13 mouse cellular contexts compared by ENCODE assay signal in genomic region chr13:35395192-35395591, GRCm38 (mm10).
DNase-seq lines count a peak whose midpoint lies in the region; ATAC-seq and TF ChIP-seq lines count a peak whose summit lies in the region.
"Had no signal": no experiment of that assay in that cellular context is flagged by ENCODE, and none has a peak within 500 bp of the region (broad histone marks: within the 10 kb centered on the region; RNA-seq: fewer than 3 reads in every experiment).

No protein-coding gene starts in this region.

- H3K27ac ChIP-seq in heart, embryonic 13.5 days (replicated peaks): peak overlapping the region; percentile 63
- H3K27ac ChIP-seq in midbrain, embryonic 10.5 days (replicated peaks): 0 out of 2 replicates have a peak overlapping the region, but pooled peaks have one; percentile 28
- H3K27ac ChIP-seq in midbrain, embryonic 15.5 days: no peak overlapping the region
- H3K27ac ChIP-seq in intestine, postnatal 0 days (ENCODE audit: low read depth, low read length): no peak overlapping the region
- peak overlapping the region; percentile 72 for H3K27ac ChIP-seq in stomach, embryonic 16.5 days (ENCODE audit: low read length)
- H3K27ac ChIP-seq: forebrain, embryonic 12.5 days; lung, embryonic 15.5 days had no signal

- no peak for ATAC-seq in heart, embryonic 13.5 days (ENCODE audit: extremely low read depth, insufficient number of reproducible peaks, low FRiP score, low TSS enrichment)
- ATAC-seq in midbrain, embryonic 15.5 days (replicated peaks): no peak
- ATAC-seq in intestine, postnatal 0 days: peak; percentile 68
- peak; percentile 71; the same call in 1 of the 2 replicates for ATAC-seq in stomach, embryonic 16.5 days (ENCODE audit: insufficient read depth, low FRiP score)
- ATAC-seq: inflammation-experienced regulatory T-cells, adult 6 months had no signal

- H3K9me3 ChIP-seq in heart, embryonic 13.5 days: no peaks in the 10 kb centered on the region
- no peaks in the 10 kb centered on the region for H3K9me3 ChIP-seq in midbrain, embryonic 10.5 days (replicated peaks)
- H3K9me3 ChIP-seq in midbrain, embryonic 15.5 days: no peaks in the 10 kb centered on the region
- no peaks in the 10 kb centered on the region for H3K9me3 ChIP-seq in intestine, postnatal 0 days (ENCODE audit: control insufficient read depth)
- no peaks in the 10 kb centered on the region for H3K9me3 ChIP-seq in stomach, embryonic 16.5 days (replicated peaks; ENCODE audit: control insufficient read depth, low read length)
- H3K9me3 ChIP-seq: forebrain, embryonic 12.5 days; lung, embryonic 15.5 days had no signal

- DNase-seq in heart, adult 11 months: no peak
- no peak for DNase-seq in midbrain, embryonic 10.5 days (ENCODE audit: low spot score)
- DNase-seq in thymus, postnatal 4 days: no peak
- DNase-seq in adrenal gland, postnatal 14 days: no peak
- DNase-seq: kidney, postnatal 25 days; liver had no signal

- 48% methylated on average over 4 of the region's 4 CpGs for WGBS in heart, embryonic 13.5 days
- WGBS in midbrain, embryonic 10.5 days: 80% methylated on average over 4 of the region's 4 CpGs
- WGBS in midbrain, embryonic 15.5 days: 83% methylated on average over 4 of the region's 4 CpGs
- WGBS in intestine, postnatal 0 days: 31% methylated on average over 4 of the region's 4 CpGs
- WGBS in stomach, embryonic 16.5 days: 53% methylated on average over 4 of the region's 4 CpGs

- peaks cover 36% of the 10 kb centered on the region for H3K4me1 ChIP-seq in heart, embryonic 13.5 days
- peaks cover 7% of the 10 kb centered on the region; the same call in 1 of the 2 replicates for H3K4me1 ChIP-seq in midbrain, embryonic 10.5 days
- H3K4me1 ChIP-seq in midbrain, embryonic 15.5 days: no peaks in the 10 kb centered on the region
- no peaks in the 10 kb centered on the region; the same call in 1 of the 2 replicates for H3K4me1 ChIP-seq in intestine, postnatal 0 days (replicated peaks; ENCODE audit: control insufficient read depth, insufficient read depth, low read length)
- H3K4me1 ChIP-seq in stomach, embryonic 16.5 days (ENCODE audit: control insufficient read depth, insufficient read depth, low read length): peaks cover 17% of the 10 kb centered on the region
- H3K4me1 ChIP-seq: forebrain, embryonic 12.5 days had no signal

- no peak overlapping the region for H3K4me3 ChIP-seq in heart, embryonic 13.5 days
- no peak overlapping the region for H3K4me3 ChIP-seq in midbrain, embryonic 10.5 days
- no peak overlapping the region for H3K4me3 ChIP-seq in midbrain, embryonic 15.5 days
- H3K4me3 ChIP-seq in intestine, postnatal 0 days (ENCODE audit: low read depth, low read length): no peak overlapping the region
- no peak overlapping the region for H3K4me3 ChIP-seq in stomach, embryonic 16.5 days (replicated peaks; ENCODE audit: low read length)
- H3K4me3 ChIP-seq: forebrain, embryonic 12.5 days; lung, embryonic 15.5 days had no signal

- H3K9ac ChIP-seq in heart, embryonic 13.5 days: 0 out of 2 replicates have a peak overlapping the region, but pooled peaks have one; percentile 19
- no peak overlapping the region for H3K9ac ChIP-seq in midbrain, embryonic 15.5 days
- H3K9ac ChIP-seq in intestine, postnatal 0 days (ENCODE audit: low read depth, low read length): no peak overlapping the region
- no peak overlapping the region for H3K9ac ChIP-seq in stomach, embryonic 16.5 days (ENCODE audit: low read length)
- H3K9ac ChIP-seq: forebrain, embryonic 12.5 days; lung, embryonic 15.5 days had no signal

- H3K36me3 ChIP-seq in heart, embryonic 13.5 days: no peaks in the 10 kb centered on the region
- no peaks in the 10 kb centered on the region for H3K36me3 ChIP-seq in midbrain, embryonic 10.5 days
- H3K36me3 ChIP-seq in midbrain, embryonic 15.5 days (replicated peaks): no peaks in the 10 kb centered on the region
- H3K36me3 ChIP-seq in intestine, postnatal 0 days (ENCODE audit: control insufficient read depth, insufficient read depth): no peaks in the 10 kb centered on the region
- H3K36me3 ChIP-seq in stomach, embryonic 16.5 days (ENCODE audit: control insufficient read depth, insufficient read depth, low read length): no peaks in the 10 kb centered on the region
- H3K36me3 ChIP-seq: forebrain, embryonic 12.5 days; lung, embryonic 15.5 days had no signal

- H3K27me3 ChIP-seq in heart, embryonic 13.5 days (replicated peaks): no peaks in the 10 kb centered on the region
- no peaks in the 10 kb centered on the region for H3K27me3 ChIP-seq in midbrain, embryonic 10.5 days (ENCODE audit: low read depth, poor library complexity, severe bottlenecking)
- no peaks in the 10 kb centered on the region for H3K27me3 ChIP-seq in midbrain, embryonic 15.5 days (replicated peaks)
- no peaks in the 10 kb centered on the region for H3K27me3 ChIP-seq in intestine, postnatal 0 days (replicated peaks; ENCODE audit: control insufficient read depth, insufficient read depth, low read length)
- H3K27me3 ChIP-seq in stomach, embryonic 16.5 days (ENCODE audit: control insufficient read depth, insufficient read depth, low read length): no peaks in the 10 kb centered on the region
- H3K27me3 ChIP-seq: forebrain, embryonic 12.5 days; lung, embryonic 15.5 days had no signal

- peak overlapping the region; percentile 7 for H3K4me2 ChIP-seq in heart, embryonic 13.5 days
- no peak overlapping the region for H3K4me2 ChIP-seq in midbrain, embryonic 15.5 days
- H3K4me2 ChIP-seq in intestine, postnatal 0 days (replicated peaks; ENCODE audit: low read depth): no peak overlapping the region
- H3K4me2 ChIP-seq in stomach, embryonic 16.5 days (ENCODE audit: low read depth, low read length): peak overlapping the region; percentile 14; the same call in 1 of the 2 replicates
- H3K4me2 ChIP-seq: forebrain, embryonic 12.5 days; lung, embryonic 15.5 days had no signal

- TF ChIP-seq CTCF in intestine, postnatal 0 days (IDR thresholded peaks at IDR 0.05; ENCODE audit: low read depth): no peak

Comparison
In these comparisons a context has a peak if more than half of its experiments do, and no peak if none do; other contexts are left out.
1. H3K27ac ChIP-seq: peak in heart, embryonic 13.5 days (single experiment), midbrain, embryonic 10.5 days (single experiment) and stomach, embryonic 16.5 days (single experiment); none in midbrain, embryonic 15.5 days (single experiment) and intestine, postnatal 0 days (single experiment).
2. ATAC-seq: peak in intestine, postnatal 0 days (single experiment) and stomach, embryonic 16.5 days (single experiment); none in heart, embryonic 13.5 days (single experiment) and midbrain, embryonic 15.5 days (single experiment).
3. H3K4me2 ChIP-seq: peak in heart, embryonic 13.5 days (single experiment) and stomach, embryonic 16.5 days (single experiment); none in midbrain, embryonic 15.5 days (single experiment) and intestine, postnatal 0 days (single experiment).